Mouse (Mus musculus): ENCODE results near the gene Derl3. TPM values are rescaled to one million over a fixed set of nuclear protein-coding genes. Genes with fewer than 3 reads are reported as not detected.
"Not testable (repeated sequence)": the region's sequence is repeated elsewhere in the genome, so short reads cannot be mapped to it uniquely, and the experiment has no call there.

Gene Derl3
- 1.7 TPM in 1 of 2 replicates, not detected in the other for total RNA-seq (2014; fragmentation: Nextera tagmentation)
- total RNA-seq (2017): 0.69 TPM in 1 of 2 replicates, not detected in the other

GRCm38 (mm10) chr10:75893089-75893750 is at the start of gene Derl3:
Gene Derl3, plus strand, starts transcription at chr10:75893413.
- peak; percentile 99 for ATAC-seq (replicated peaks; ENCODE audit: low FRiP score, low TSS enrichment, poor library complexity, severe bottlenecking)

GRCm38 (mm10) chr10:75843898-75844297 is 49.3 kb upstream of the Derl3 start:
- not testable (repeated sequence) for ATAC-seq (replicated peaks; ENCODE audit: low FRiP score, low TSS enrichment, poor library complexity, severe bottlenecking)

GRCm38 (mm10) chr10:75844800-75845199 is 48.4 kb upstream of the Derl3 start:
- no peak for ATAC-seq (replicated peaks; ENCODE audit: low FRiP score, low TSS enrichment, poor library complexity, severe bottlenecking)

GRCm38 (mm10) chr10:75845306-75845930 is 47.8 kb upstream of the Derl3 start:
- peak; percentile 94 for ATAC-seq (replicated peaks; ENCODE audit: low FRiP score, low TSS enrichment, poor library complexity, severe bottlenecking)

GRCm38 (mm10) chr10:75848382-75848781 is 44.8 kb upstream of the Derl3 start:
- no peak for ATAC-seq (replicated peaks; ENCODE audit: low FRiP score, low TSS enrichment, poor library complexity, severe bottlenecking)

GRCm38 (mm10) chr10:75851076-75851475 is 42.1 kb upstream of the Derl3 start:
- ATAC-seq (replicated peaks; ENCODE audit: low FRiP score, low TSS enrichment, poor library complexity, severe bottlenecking): no peak

- ATAC-seq (replicated peaks; ENCODE audit: low FRiP score, low TSS enrichment, poor library complexity, severe bottlenecking): no peak
Measured at GRCm38 (mm10) chr10:75851681-75852080, 41.5 kb upstream of the Derl3 start.

- no peak for ATAC-seq (replicated peaks; ENCODE audit: low FRiP score, low TSS enrichment, poor library complexity, severe bottlenecking)
Measured at GRCm38 (mm10) chr10:75852539-75853125, 40.6 kb upstream of the Derl3 start.

GRCm38 (mm10) chr10:75853452-75853851 is 39.8 kb upstream of the Derl3 start:
- ATAC-seq (replicated peaks; ENCODE audit: low FRiP score, low TSS enrichment, poor library complexity, severe bottlenecking): peak; percentile 76

GRCm38 (mm10) chr10:75854096-75854495 is 39.1 kb upstream of the Derl3 start:
- ATAC-seq (replicated peaks; ENCODE audit: low FRiP score, low TSS enrichment, poor library complexity, severe bottlenecking): no peak

- ATAC-seq (replicated peaks; ENCODE audit: low FRiP score, low TSS enrichment, poor library complexity, severe bottlenecking): no peak
Measured at GRCm38 (mm10) chr10:75854791-75855190, 38.4 kb upstream of the Derl3 start.

- ATAC-seq (replicated peaks; ENCODE audit: low FRiP score, low TSS enrichment, poor library complexity, severe bottlenecking): no peak
Measured at GRCm38 (mm10) chr10:75855416-75855981, 37.7 kb upstream of the Derl3 start.

GRCm38 (mm10) chr10:75856155-75856907 is 36.9 kb upstream of the Derl3 start:
- no peak for ATAC-seq (replicated peaks; ENCODE audit: low FRiP score, low TSS enrichment, poor library complexity, severe bottlenecking)

GRCm38 (mm10) chr10:75856976-75857375 is 36.2 kb upstream of the Derl3 start:
- no peak for ATAC-seq (replicated peaks; ENCODE audit: low FRiP score, low TSS enrichment, poor library complexity, severe bottlenecking)

GRCm38 (mm10) chr10:75857598-75857997 is 35.6 kb upstream of the Derl3 start:
- ATAC-seq (replicated peaks; ENCODE audit: low FRiP score, low TSS enrichment, poor library complexity, severe bottlenecking): 0 out of 2 replicates have a peak, but pooled peaks have one; percentile 29

- no peak for ATAC-seq (replicated peaks; ENCODE audit: low FRiP score, low TSS enrichment, poor library complexity, severe bottlenecking)
Measured at GRCm38 (mm10) chr10:75859107-75859746, 34.0 kb upstream of the Derl3 start.

- ATAC-seq (replicated peaks; ENCODE audit: low FRiP score, low TSS enrichment, poor library complexity, severe bottlenecking): peak; percentile 98
Measured at GRCm38 (mm10) chr10:75859786-75860470, 33.3 kb upstream of the Derl3 start, which contains the start of gene Mif. Gene Mif, minus strand, starts transcription at chr10:75860240.

- no peak for ATAC-seq (replicated peaks; ENCODE audit: low FRiP score, low TSS enrichment, poor library complexity, severe bottlenecking)
Measured at GRCm38 (mm10) chr10:75860746-75861145, 32.5 kb upstream of the Derl3 start.

- ATAC-seq (replicated peaks; ENCODE audit: low FRiP score, low TSS enrichment, poor library complexity, severe bottlenecking): no peak
Measured at GRCm38 (mm10) chr10:75861587-75861986, 31.6 kb upstream of the Derl3 start.

Measured in megakaryocyte-erythroid progenitor cell, adult 5-6 weeks (primary cell).